Comparison of ENCODE assay signal across 10 mouse cellular contexts in genomic region chr17:43701060-43701459, GRCm38 (mm10). TPM values are rescaled to one million over a fixed set of nuclear protein-coding genes. Genes with fewer than 3 reads are reported as not detected.
DNase-seq lines count a peak whose midpoint lies in the region; ATAC-seq lines count a peak whose summit lies in the region.
"Had no signal": no experiment of that assay in that cellular context is flagged by ENCODE, and none has a peak within 500 bp of the region (broad histone marks: within the 10 kb centered on the region; RNA-seq: fewer than 3 reads in every experiment).

No protein-coding gene starts in this region.

- WGBS in midbrain, embryonic 11.5 days, result 69% methylated on average over 6 of the region's 6 CpGs
- 68% methylated on average over 6 of the region's 6 CpGs for WGBS in midbrain, embryonic 16.5 days

- no peak overlapping the region for H3K4me2 ChIP-seq in midbrain, embryonic 11.5 days
- no peak overlapping the region for H3K4me2 ChIP-seq in midbrain, embryonic 16.5 days (ENCODE audit: low read length)
- H3K4me2 ChIP-seq: heart, embryonic 13.5 days; neural tube, embryonic 13.5 days had no signal

- no peak overlapping the region for H3K4me3 ChIP-seq in midbrain, embryonic 11.5 days (ENCODE audit: low read depth, low read length)
- no peak overlapping the region for H3K4me3 ChIP-seq in midbrain, embryonic 16.5 days (ENCODE audit: low read depth, low read length)
- H3K4me3 ChIP-seq: heart, embryonic 13.5 days; neural tube, embryonic 13.5 days had no signal

- no peak overlapping the region for H3K9ac ChIP-seq in midbrain, embryonic 11.5 days (ENCODE audit: low read length)
- H3K9ac ChIP-seq in midbrain, embryonic 16.5 days (ENCODE audit: low read depth, low read length), result no peak overlapping the region
- H3K9ac ChIP-seq: heart, embryonic 13.5 days; neural tube, embryonic 13.5 days had no signal

- H3K36me3 ChIP-seq in midbrain, embryonic 11.5 days (ENCODE audit: control insufficient read depth, insufficient read depth, low read length), result no peaks in the 10 kb centered on the region
- no peaks in the 10 kb centered on the region for H3K36me3 ChIP-seq in midbrain, embryonic 16.5 days (ENCODE audit: control insufficient read depth, insufficient read depth, low read length)
- H3K36me3 ChIP-seq: neural tube, embryonic 13.5 days had no signal

- H3K4me1 ChIP-seq in midbrain, embryonic 11.5 days (ENCODE audit: control insufficient read depth, insufficient read depth, low read length), result no peaks in the 10 kb centered on the region
- H3K4me1 ChIP-seq in midbrain, embryonic 16.5 days (ENCODE audit: control insufficient read depth, insufficient read depth, low read length), result no peaks in the 10 kb centered on the region; the same call in 1 of the 2 replicates
- H3K4me1 ChIP-seq: neural tube, embryonic 13.5 days had no signal

- ATAC-seq in midbrain, embryonic 11.5 days (ENCODE audit: low FRiP score), result no peak
- no peak for ATAC-seq in midbrain, embryonic 16.5 days
- ATAC-seq in erythroblast, adult 5-6 weeks (replicated peaks; ENCODE audit: low FRiP score, poor library complexity, severe bottlenecking), result no peak

- DNase-seq in midbrain, embryonic 11.5 days (ENCODE audit: low spot score, missing footprints), result peak; percentile 95
- peak; percentile 24 for DNase-seq in WW6 (ENCODE audit: low read depth, low spot score)
- DNase-seq in cerebellum, postnatal 25 days, result peak; percentile 67 to 82
- peak; percentile 64 to 82 for DNase-seq in heart, postnatal 14 days
- peak; percentile 33 to 55 for DNase-seq in left cerebral cortex, postnatal 36 days (ENCODE audit: low spot score in 2 of 2)
- DNase-seq in retina, embryonic 14.5 days (ENCODE audit: low spot score), result peak; percentile 71

- H3K9me3 ChIP-seq in midbrain, embryonic 11.5 days (ENCODE audit: control insufficient read depth, low read length), result no peaks in the 10 kb centered on the region
- H3K9me3 ChIP-seq in midbrain, embryonic 16.5 days (replicated peaks; ENCODE audit: control insufficient read depth, low read length, poor library complexity, severe bottlenecking), result 0 out of 2 replicates have a peak, but pooled peaks cover 2% of the 10 kb centered on the region
- H3K9me3 ChIP-seq: heart, embryonic 13.5 days had no signal

- H3K27me3 ChIP-seq in midbrain, embryonic 11.5 days (ENCODE audit: control insufficient read depth, insufficient read depth, low read length), result no peaks in the 10 kb centered on the region
- H3K27me3 ChIP-seq in midbrain, embryonic 16.5 days (ENCODE audit: control insufficient read depth, insufficient read depth, low read depth, low read length), result no peaks in the 10 kb centered on the region
- H3K27me3 ChIP-seq: heart, embryonic 13.5 days; neural tube, embryonic 13.5 days had no signal

- no peak overlapping the region for H3K27ac ChIP-seq in midbrain, embryonic 11.5 days (ENCODE audit: low read depth, low read length)
- H3K27ac ChIP-seq in midbrain, embryonic 16.5 days (ENCODE audit: low read length), result no peak overlapping the region
- H3K27ac ChIP-seq: heart, embryonic 13.5 days; neural tube, embryonic 13.5 days had no signal

- intact Hi-C loops in heart, postnatal 14 days (cut with DNase I), result loop anchor here (2.0 to 5.0 kb wide), 4 partner anchors 46 to 430 kb away; partner anchors contain the start of gene Rcan2
- intact Hi-C loops in left cerebral cortex, postnatal 36 days (cut with DNase I), result loop anchor here (2.0 to 10.0 kb wide), 2 partner anchors 100 to 334 kb away; partner anchors contain the start of gene Rcan2

RNA-seq across cellular contexts. Expression of gene Cyp39a1, which starts 33.8 kb away (rescaled TPM):
- 31.4 and 37.0 TPM in 2 replicates for polyA plus RNA-seq in midbrain, embryonic 11.5 days (2014; fragmentation: Nextera tagmentation; extraction: Ambion mirVana)
- 7.6 and 8.6 TPM in 2 replicates for polyA plus RNA-seq in midbrain, embryonic 16.5 days (2015; fragmentation: Nextera tagmentation; extraction: Ambion mirVana)
- total RNA-seq in heart, postnatal 14 days (2021), result 1 to 10 TPM; 6.2 to 6.5 TPM
- 1 to 10 TPM; 2.2 to 2.3 TPM for total RNA-seq in left cerebral cortex, postnatal 36 days (2021)
- 0.63 TPM in 1 of 2 replicates, not detected in the other for total RNA-seq in erythroblast, adult 5-6 weeks (2015; ENCODE audit: low replicate concordance)
- 0.17 and 1.5 TPM in 2 replicates for total RNA-seq in erythroblast, adult 5-6 weeks (2017; ENCODE audit: low replicate concordance)

RNA-seq across cellular contexts. Expression of gene Slc25a27, which starts 34.0 kb away (rescaled TPM):
- 26.8 and 30.8 TPM in 2 replicates for polyA plus RNA-seq in midbrain, embryonic 11.5 days (2014; fragmentation: Nextera tagmentation; extraction: Ambion mirVana)
- polyA plus RNA-seq in midbrain, embryonic 16.5 days (2015; fragmentation: Nextera tagmentation; extraction: Ambion mirVana), result 123 and 129 TPM in 2 replicates
- total RNA-seq in heart, postnatal 14 days (2021), result 1 to 10 TPM; 3.6 to 4.8 TPM
- 10 to 100 TPM; 37.5 to 55.3 TPM for total RNA-seq in left cerebral cortex, postnatal 36 days (2021)
- 0.42 TPM in 1 of 2 replicates, not detected in the other for total RNA-seq in erythroblast, adult 5-6 weeks (2015; ENCODE audit: low replicate concordance)
- 0.42 and 1.3 TPM in 2 replicates for total RNA-seq in erythroblast, adult 5-6 weeks (2017; ENCODE audit: low replicate concordance)

Comparison
In these comparisons a context has a peak if more than half of its experiments do, and no peak if none do; other contexts are left out.
1. DNase-seq: peak in every context shown above with its lines; median percentile 95 in midbrain, embryonic 11.5 days; 74 in cerebellum, postnatal 25 days; 73 in heart, postnatal 14 days; 71 in retina, embryonic 14.5 days; 44 in left cerebral cortex, postnatal 36 days; 24 in WW6.
2. RNA of gene Slc25a27, which starts 34.0 kb away (total RNA-seq): 37.5 to 55.3 TPM in left cerebral cortex, postnatal 36 days; 3.6 to 4.8 TPM in heart, postnatal 14 days and 0.42 to 1.3 TPM in erythroblast, adult 5-6 weeks; every median in the first group is over 4 times any median in the second.